Mouse (Mus musculus): ENCODE measurements around the gene Gm49721.
"Not testable (repeated sequence)": the region's sequence is repeated elsewhere in the genome, so short reads cannot be mapped to it uniquely, and the experiment has no call there.

The Gm49721 gene

GRCm38 (mm10) chr17:6978287-6979248 lies at the start of gene Gm49721:
Gene Gm49721 (plus strand): TSS chr17:6978904.
- peak; percentile 76 to 78 for DNase-seq

- DNase-seq = not testable (repeated sequence)
Measured at GRCm38 (mm10) chr17:6931625-6932024, 47.1 kb upstream of the Gm49721 start.

GRCm38 (mm10) chr17:6942560-6942959 lies 36.1 kb upstream of the Gm49721 start:
- DNase-seq = not testable (repeated sequence)

- DNase-seq = not testable (repeated sequence)
Measured at GRCm38 (mm10) chr17:6947637-6947983, 31.1 kb upstream of the Gm49721 start.

GRCm38 (mm10) chr17:6947984-6948768 lies 30.5 kb upstream of the Gm49721 start, which contains the start of gene Rsph3b:
Gene Rsph3b (minus strand): TSS chr17:6948682.
- peak; percentile 89 to 90 for DNase-seq

GRCm38 (mm10) chr17:6948769-6949228 lies 29.9 kb upstream of the Gm49721 start:
- not testable (repeated sequence) for DNase-seq

GRCm38 (mm10) chr17:6958881-6959280 lies 19.8 kb upstream of the Gm49721 start:
- not testable (repeated sequence) for DNase-seq

- peak; percentile 29 to 55 for DNase-seq
Measured at GRCm38 (mm10) chr17:6959543-6960259, 19.0 kb upstream of the Gm49721 start.

GRCm38 (mm10) chr17:6960349-6960748 lies 18.4 kb upstream of the Gm49721 start:
- DNase-seq = not testable (repeated sequence)

GRCm38 (mm10) chr17:6960776-6961175 lies 17.9 kb upstream of the Gm49721 start, which contains the start of gene Tagap1:
Gene Tagap1 (minus strand): TSS chr17:6961156.
- peak in 1 of 2 experiments; percentile 40 for DNase-seq

- DNase-seq = not testable (repeated sequence)
Measured at GRCm38 (mm10) chr17:6961181-6962000, 17.3 kb upstream of the Gm49721 start.

GRCm38 (mm10) chr17:6962339-6962738 lies 16.4 kb upstream of the Gm49721 start:
- not testable (repeated sequence) for DNase-seq

- peak in 1 of 2 experiments; percentile 48 for DNase-seq
Measured at GRCm38 (mm10) chr17:6962936-6963335, 15.8 kb upstream of the Gm49721 start.

- peak; percentile 43 to 51 for DNase-seq
Measured at GRCm38 (mm10) chr17:6965364-6965763, 13.3 kb upstream of the Gm49721 start.

GRCm38 (mm10) chr17:6967673-6968072 lies 11.0 kb upstream of the Gm49721 start:
- DNase-seq = not testable (repeated sequence)

- not testable (repeated sequence) for DNase-seq
Measured at GRCm38 (mm10) chr17:6970334-6970733, 8.4 kb upstream of the Gm49721 start, which contains the start of gene Rnaset2b. Gene Rnaset2b (plus strand): TSS chr17:6970634.

- peak; percentile 33 to 43 for DNase-seq
Measured at GRCm38 (mm10) chr17:6971238-6971637, 7.5 kb upstream of the Gm49721 start.

GRCm38 (mm10) chr17:6972836-6973396 lies 5.8 kb upstream of the Gm49721 start:
- not testable (repeated sequence) for DNase-seq

GRCm38 (mm10) chr17:6974985-6975384 lies 3.7 kb upstream of the Gm49721 start:
- not testable (repeated sequence) for DNase-seq

- peak in 1 of 2 experiments; percentile 27 for DNase-seq
Measured at GRCm38 (mm10) chr17:6979380-6979779, 676 bp downstream of the Gm49721 start.

- DNase-seq = not testable (repeated sequence)
Measured at GRCm38 (mm10) chr17:6980144-6980543, 1.4 kb downstream of the Gm49721 start.

All from kidney, postnatal 36 days (tissue).